Mouse (Mus musculus): ENCODE measurements around the gene Acrbp.
A peak's percentile ranks its signal among the peaks of the same experiment; 100 is the strongest.
"Not testable (repeated sequence)": the region's sequence is repeated elsewhere in the genome, so short reads cannot be mapped to it uniquely, and the experiment has no call there.

Acrbp gene

GRCm38 (mm10) chr6:125049678-125050077, at the start of gene Acrbp:
Gene Acrbp (plus strand): TSS chr6:125049689.
- DNase-seq (ENCODE audit: low read depth, low spot score), result no peak

- DNase-seq (ENCODE audit: low read depth, low spot score), result no peak
These were observed 45.8 kb upstream of the Acrbp start for GRCm38 (mm10) chr6:125003706-125004105.

GRCm38 (mm10) chr6:125005086-125005485, 44.4 kb upstream of the Acrbp start:
- no peak for DNase-seq (ENCODE audit: low read depth, low spot score)

GRCm38 (mm10) chr6:125008060-125008459, 41.4 kb upstream of the Acrbp start:
- no peak for DNase-seq (ENCODE audit: low read depth, low spot score)

- peak; percentile 95 for DNase-seq (ENCODE audit: low read depth, low spot score)
These were observed 40.8 kb upstream of the Acrbp start for GRCm38 (mm10) chr6:125008586-125009128.

GRCm38 (mm10) chr6:125009129-125009180, 40.5 kb upstream of the Acrbp start, which contains the start of gene Zfp384:
Gene Zfp384 (plus strand): TSS chr6:125009145.
- DNase-seq (ENCODE audit: low read depth, low spot score), result no peak

- peak; percentile 68 for DNase-seq (ENCODE audit: low read depth, low spot score)
These were observed 40.1 kb upstream of the Acrbp start for GRCm38 (mm10) chr6:125009181-125010073.

- no peak for DNase-seq (ENCODE audit: low read depth, low spot score)
These were observed 31.8 kb upstream of the Acrbp start for GRCm38 (mm10) chr6:125017682-125018081.

GRCm38 (mm10) chr6:125030532-125030931, 19.0 kb upstream of the Acrbp start:
- peak; percentile 26 for DNase-seq (ENCODE audit: low read depth, low spot score)

- no peak for DNase-seq (ENCODE audit: low read depth, low spot score)
These were observed 17.9 kb upstream of the Acrbp start for GRCm38 (mm10) chr6:125031604-125032003.

- DNase-seq (ENCODE audit: low read depth, low spot score), result no peak
These were observed 10.8 kb upstream of the Acrbp start for GRCm38 (mm10) chr6:125038666-125039065.

GRCm38 (mm10) chr6:125039131-125039530, 10.4 kb upstream of the Acrbp start:
- no peak for DNase-seq (ENCODE audit: low read depth, low spot score)

GRCm38 (mm10) chr6:125039533-125040153, 9.8 kb upstream of the Acrbp start, which contains the start of gene Ing4:
Gene Ing4 (plus strand): TSS chr6:125039760.
- DNase-seq (ENCODE audit: low read depth, low spot score), result peak; percentile 93

- no peak for DNase-seq (ENCODE audit: low read depth, low spot score)
These were observed 9.3 kb upstream of the Acrbp start for GRCm38 (mm10) chr6:125040221-125040620.

GRCm38 (mm10) chr6:125041047-125041446, 8.4 kb upstream of the Acrbp start:
- DNase-seq (ENCODE audit: low read depth, low spot score), result no peak

- DNase-seq (ENCODE audit: low read depth, low spot score), result no peak
These were observed 7.4 kb upstream of the Acrbp start for GRCm38 (mm10) chr6:125042081-125042480.

- DNase-seq (ENCODE audit: low read depth, low spot score), result peak; percentile 64
These were observed 2.8 kb upstream of the Acrbp start for GRCm38 (mm10) chr6:125046691-125047090.

GRCm38 (mm10) chr6:125051237-125051636, 1.7 kb downstream of the Acrbp start:
- DNase-seq (ENCODE audit: low read depth, low spot score), result no peak

GRCm38 (mm10) chr6:125061493-125061892, 12.0 kb downstream of the Acrbp start:
- DNase-seq (ENCODE audit: low read depth, low spot score), result no peak

- no peak for DNase-seq (ENCODE audit: low read depth, low spot score)
These were observed 13.0 kb downstream of the Acrbp start for GRCm38 (mm10) chr6:125062511-125062910.

GRCm38 (mm10) chr6:125063906-125064305, 14.4 kb downstream of the Acrbp start:
- no peak for DNase-seq (ENCODE audit: low read depth, low spot score)

GRCm38 (mm10) chr6:125065223-125065622, 15.7 kb downstream of the Acrbp start:
- not testable (repeated sequence) for DNase-seq (ENCODE audit: low read depth, low spot score)

GRCm38 (mm10) chr6:125067571-125067995, 18.1 kb downstream of the Acrbp start, which contains the start of gene Lpar5:
Gene Lpar5 (plus strand): TSS chr6:125067920.
- no peak for DNase-seq (ENCODE audit: low read depth, low spot score)
